Mouse (Mus musculus): ENCODE data around the gene Pitpnm1.
"Not testable (repeated sequence)": the region's sequence is repeated elsewhere in the genome, so short reads cannot be mapped to it uniquely, and the experiment has no call there.

Pitpnm1 gene

DNA sequence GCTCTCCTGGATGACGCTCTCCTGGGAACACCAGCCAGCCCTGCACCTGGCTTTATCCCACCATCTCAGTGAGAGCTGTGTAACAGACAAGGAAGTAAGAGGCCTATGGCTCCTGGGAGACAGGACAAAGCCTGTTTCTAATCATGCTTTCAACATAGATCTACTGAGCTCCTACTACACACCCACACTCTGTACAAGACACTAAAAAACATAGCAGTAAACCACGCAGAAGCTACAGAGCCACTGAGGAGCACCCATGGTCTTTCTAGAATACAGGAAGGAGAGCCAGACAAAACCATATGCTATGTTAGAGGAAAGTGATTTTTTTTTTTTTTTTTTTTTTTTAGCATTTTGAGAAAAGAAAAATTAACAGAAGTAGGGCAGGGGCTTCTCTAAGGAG lies 18.6 kb downstream of the Pitpnm1 start:
- no peak for DNase-seq (ENCODE audit: low spot score in 2 of 2)

DNA sequence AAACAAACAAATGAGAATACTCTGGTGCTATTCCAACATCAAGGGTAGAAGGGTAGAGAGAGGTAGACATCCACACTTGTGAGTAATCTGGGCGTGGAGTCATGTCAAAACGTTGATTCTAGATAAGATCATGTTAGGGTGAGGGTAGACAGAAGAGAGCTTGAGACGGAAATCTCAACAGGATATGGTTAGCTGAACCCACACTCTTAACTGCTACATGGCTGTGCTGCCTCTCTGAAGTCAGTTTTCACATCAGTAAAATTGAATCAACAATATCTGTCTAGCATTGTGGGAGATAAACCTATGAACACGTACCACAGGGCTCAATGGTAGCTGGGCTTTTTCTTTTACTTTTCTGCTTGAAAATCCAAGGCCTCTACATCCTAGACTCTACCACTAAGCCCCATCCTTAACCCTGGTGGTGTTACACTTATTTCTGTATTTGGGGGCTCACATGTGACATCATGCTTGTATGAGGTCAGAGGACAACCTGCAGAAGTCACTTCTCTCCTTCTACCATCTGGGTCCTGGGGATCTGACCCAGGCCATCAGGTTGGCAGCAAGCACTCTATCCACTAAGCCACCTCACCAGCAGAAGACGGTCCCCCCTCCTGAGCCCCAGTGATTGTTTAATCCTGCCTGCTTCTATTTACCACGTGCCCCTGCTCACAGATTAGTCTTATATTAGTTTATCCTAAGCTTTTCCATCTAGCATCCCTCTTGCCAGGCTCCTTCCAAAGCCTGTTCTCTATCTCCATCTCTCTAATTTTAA lies 20.1 kb downstream of the Pitpnm1 start:
- DNase-seq (ENCODE audit: low spot score in 2 of 2): no peak

DNA sequence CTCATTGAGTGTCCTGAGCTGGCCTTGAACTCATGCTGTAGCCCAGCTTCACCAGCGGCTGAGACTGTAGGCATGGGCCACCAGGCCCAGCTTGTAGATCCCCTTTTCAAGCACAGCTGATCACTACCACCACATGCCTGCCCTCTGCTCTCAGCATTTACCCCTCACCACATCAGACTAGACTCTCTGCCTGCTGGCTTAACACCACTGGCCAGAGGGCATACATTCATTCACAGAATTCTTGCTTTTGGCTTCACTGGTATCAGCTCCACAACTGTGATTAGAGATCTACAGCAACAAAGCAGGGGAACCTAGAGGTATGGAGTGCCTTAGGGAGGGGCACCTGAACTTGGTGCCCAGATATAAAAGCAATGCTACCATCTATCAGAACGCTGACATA lies 20.7 kb downstream of the Pitpnm1 start:
- DNase-seq (ENCODE audit: low spot score in 2 of 2): no peak

DNA sequence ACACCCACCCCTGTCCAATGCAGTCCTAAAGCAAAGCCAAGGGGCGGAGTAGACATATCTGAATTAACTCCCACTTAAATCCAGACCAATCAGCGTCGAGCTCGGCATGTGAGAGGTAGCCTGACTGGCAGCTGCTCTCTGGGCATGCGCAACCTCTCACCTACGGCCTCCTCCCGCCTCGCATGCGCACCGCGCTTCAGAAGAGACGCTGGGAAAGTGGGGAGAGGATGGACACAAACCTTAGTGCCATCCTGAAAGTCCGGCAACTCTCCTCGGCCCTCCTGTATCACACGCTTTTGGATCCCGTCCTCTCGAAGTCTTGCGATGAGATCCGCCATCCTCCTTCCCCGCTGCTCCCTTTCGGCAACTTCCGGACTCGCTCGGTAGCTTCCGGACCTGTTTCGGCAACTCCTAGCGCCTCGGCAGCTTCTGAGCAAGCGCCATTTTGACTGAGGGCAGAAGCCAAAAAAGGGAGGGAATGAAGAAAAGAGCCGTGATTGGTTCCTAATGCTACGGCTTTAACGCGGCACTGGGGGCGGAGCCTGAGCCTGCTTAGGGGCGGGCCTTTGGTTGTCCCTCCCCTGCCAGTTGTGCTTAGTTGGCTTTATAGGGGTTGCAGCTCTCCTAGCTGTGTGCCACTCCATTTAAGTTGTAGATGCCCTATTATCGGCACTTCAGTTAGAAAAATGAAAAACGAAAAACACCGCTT lies 21.5 kb downstream of the Pitpnm1 start:
- DNase-seq (ENCODE audit: low spot score in 2 of 2): peak; percentile 96 to 98

DNA sequence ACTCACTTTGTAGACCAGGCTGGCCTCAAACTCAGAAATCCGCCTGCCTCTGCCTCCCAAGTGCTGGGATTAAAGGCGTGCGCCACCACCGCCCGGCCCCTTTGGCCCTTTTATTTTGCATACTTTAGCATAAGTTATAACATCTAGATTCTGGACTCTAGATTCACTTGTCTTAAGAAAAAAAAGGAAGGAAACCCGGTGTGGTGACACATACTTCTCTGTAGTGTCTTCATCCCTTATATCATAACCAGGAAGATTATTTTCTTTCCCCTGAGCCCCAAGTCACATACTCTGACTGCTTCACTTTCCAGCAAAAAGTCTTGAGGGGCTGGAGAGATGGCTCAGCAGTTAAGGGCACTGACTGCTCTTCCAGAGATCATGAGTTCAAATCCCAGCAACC lies 22.1 kb downstream of the Pitpnm1 start:
- not testable (repeated sequence) for DNase-seq (ENCODE audit: low spot score in 2 of 2)

DNA sequence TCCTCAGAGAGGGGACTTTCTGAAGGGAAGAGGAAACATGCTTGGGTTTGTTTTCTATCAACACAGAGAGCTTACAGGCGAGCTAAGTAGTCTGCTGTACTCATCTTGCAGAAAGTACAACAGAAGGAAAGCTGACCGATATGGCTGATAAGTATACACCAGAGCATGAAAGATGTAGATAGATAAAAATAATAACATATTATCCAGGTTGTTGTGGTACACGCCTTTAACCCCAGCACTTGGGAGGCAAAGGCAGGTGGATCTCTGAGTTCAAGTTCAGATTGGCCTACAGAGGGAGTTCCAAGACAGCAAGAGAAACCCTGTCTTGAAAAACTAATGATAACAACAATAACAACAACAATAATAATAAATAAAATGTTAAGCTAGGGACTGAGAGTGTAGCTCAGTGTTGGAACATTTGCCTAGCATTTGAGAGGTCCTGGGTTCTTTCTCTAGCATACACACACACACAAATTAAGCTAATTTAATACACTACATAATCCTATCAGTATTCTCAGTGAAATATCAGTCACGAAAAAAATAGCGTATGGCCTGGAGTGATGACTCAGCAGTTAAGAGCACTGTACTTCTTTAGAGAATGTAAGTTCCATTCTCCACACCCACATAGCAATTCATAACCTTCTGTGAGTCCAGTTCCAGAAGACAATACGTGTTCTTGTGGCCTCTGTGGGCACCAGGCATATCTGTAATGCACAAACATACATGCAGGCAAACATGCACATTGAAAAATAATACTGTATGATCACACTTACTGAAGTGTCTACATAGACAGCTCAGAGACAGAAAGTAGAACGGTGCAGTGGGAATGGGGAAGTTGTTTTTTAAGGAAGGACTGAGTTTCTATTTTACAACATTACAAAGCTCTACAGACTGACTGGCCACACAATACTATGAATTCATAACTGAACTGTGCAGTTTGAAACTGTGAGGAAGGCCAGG lies 22.9 kb downstream of the Pitpnm1 start:
- DNase-seq (ENCODE audit: low spot score in 2 of 2): no peak

DNA sequence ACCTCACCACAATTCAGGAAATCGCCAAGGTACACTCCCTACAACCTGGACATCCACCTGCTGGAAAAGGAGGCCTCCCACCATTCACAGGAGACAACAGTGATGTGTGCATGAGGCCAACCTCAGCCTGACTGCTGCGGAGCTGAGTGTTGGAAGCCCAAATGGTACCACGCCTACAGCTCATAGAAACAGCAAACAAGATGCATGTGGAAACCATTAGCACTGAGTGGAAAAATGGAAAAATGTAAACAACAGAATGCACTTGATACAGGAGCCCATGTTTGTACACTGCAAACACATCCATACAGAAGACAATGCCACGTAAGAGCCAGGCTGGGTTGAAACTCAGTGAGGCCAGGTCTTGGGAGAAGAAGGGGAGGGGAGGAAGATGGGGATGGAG lies 24.6 kb downstream of the Pitpnm1 start:
- no peak for DNase-seq (ENCODE audit: low spot score in 2 of 2)

DNA sequence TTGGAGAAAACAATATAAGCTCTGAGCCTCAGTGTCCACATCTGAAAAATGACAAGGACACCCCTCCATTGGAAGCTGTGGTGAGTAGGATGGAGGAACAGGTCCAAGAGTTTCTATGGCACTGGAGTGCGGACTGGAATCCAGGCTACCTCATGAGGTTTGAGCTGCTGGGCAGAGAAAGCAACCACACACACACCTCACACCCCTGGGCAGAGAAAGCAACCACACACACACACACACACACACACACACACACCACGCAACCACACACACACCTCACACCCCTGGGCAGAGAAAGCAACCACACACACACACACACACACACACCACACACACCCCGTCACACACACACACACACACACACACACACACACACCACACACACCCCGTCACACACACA lies 25.5 kb downstream of the Pitpnm1 start:
- DNase-seq (ENCODE audit: low spot score in 2 of 2): not testable (repeated sequence)

DNA sequence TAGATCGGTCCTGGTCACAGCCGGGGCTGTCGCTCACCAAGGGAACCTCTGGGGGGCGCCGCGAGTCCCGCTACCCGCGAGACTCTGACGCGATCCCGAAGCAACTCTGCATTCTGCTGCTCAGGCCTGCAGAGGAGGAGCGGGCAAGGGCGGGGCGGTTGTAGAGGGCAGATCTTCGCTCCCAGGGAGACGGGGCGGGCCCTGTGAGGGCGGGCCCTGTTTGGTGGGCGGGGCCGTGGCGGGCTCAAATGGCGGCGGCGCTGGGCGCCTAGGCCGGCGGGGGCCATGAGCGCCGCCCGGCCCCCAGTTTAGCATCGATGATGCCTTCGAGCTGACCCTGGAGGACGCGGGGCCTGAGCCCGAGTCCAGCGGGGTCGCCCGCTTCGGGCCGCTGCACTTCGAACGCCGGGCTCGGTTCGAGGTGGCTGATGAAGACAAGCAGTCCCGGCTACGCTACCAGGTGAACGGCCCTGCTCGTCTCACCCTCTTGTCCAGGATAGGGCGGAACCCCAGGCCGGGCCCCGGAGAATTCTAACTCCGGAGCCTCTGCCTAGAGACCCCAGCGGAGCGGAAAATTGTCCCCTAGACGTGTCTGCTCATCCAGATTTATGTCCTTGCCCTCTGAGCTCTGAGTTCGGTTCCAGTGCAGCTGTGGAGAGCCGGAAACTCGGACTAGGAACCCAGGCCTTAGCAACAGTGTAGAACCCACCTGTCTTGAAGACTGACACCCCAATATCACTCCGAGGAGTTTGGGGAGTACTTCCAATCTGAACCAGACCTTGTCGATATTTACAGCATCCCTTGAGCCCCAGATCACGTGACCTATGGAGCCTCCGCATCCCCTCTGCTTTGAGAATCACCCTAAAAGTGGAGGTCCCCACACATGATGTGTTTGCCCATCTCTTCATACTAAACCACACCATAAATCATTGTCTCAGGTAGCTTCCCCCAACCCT lies 26.2 kb downstream of the Pitpnm1 start, which contains the start of gene Aip:
Aip (minus strand) TSS at position 118 of the 956 bp plus-strand sequence.
- peak; percentile 97 to 98 for DNase-seq (ENCODE audit: low spot score in 2 of 2)

DNA sequence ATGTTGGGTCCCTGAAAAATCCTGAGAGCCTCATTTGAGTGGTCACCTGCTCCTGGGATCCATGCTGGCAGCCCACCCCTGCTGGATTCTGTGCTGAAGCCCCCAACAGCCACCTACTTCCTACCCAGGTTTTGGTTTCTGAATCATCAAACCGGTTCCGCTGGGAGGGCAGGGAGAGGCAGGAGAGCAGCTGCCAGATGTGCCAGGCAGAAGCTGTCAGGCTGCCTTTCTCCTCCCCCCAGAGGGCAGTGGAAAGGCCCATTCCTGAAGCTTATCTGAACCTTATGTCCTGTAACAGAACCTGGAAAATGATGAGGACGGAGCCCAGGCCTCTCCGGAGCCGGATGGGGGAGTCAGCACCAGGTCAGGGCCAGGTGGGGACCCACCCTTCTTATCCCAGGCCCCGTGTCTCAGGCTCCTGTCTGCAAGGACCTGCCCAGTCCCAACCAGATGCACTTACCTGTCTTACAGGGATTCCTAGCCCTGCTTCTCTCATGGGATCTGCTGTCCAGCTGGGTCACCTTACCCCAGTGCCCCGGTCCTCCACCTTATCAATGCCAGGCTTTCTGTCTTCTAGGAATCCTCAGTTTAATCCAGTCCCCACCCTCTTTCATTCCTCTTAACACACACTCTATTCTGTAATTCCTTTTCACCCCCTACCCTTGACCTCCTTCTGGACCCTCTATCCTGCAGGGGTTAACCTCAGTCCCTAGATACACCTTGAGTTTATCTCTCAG lies 27.1 kb downstream of the Pitpnm1 start:
- DNase-seq (ENCODE audit: low spot score in 2 of 2): peak; percentile 45 to 67

DNA sequence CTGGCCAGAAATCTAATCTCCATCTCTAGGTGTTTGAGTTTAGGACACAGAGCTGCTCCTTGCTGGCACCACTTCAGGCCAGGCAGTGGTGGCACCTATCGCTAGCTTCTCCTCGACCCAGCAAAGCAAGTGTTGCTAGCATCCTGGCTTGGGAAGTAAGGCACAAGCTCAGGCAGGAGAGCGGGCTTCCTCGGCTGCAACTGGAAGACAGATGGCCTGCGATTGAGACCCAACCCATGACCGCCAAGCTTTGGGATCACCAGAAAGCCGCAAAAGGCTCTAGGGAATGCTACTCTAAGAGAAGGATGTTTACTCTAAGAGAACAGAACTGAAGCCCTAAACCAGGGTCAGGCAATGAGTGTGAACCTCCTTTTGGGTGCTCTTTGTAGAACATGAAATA lies 29.7 kb downstream of the Pitpnm1 start:
- no peak for DNase-seq (ENCODE audit: low spot score in 2 of 2)

DNA sequence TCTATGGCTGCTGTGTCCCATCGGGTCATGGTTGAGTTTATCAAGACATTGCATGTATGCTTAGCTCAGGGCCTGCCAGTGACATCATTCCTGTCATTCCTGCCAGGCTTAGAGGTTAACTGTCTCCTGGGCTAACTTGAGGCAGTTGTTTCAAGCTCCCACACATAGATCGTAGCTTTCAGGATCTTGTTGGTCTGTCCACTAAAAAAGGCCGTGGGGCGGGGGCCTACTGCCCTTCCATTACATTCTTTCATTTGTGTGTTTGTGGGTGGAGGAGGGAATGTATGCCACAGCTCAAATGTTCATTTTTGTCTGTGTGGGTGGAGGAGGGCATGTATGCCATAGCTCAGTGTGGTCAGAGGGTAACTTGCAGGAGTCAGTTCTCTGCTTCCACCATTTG lies 30.3 kb downstream of the Pitpnm1 start:
- DNase-seq (ENCODE audit: low spot score in 2 of 2): no peak

DNA sequence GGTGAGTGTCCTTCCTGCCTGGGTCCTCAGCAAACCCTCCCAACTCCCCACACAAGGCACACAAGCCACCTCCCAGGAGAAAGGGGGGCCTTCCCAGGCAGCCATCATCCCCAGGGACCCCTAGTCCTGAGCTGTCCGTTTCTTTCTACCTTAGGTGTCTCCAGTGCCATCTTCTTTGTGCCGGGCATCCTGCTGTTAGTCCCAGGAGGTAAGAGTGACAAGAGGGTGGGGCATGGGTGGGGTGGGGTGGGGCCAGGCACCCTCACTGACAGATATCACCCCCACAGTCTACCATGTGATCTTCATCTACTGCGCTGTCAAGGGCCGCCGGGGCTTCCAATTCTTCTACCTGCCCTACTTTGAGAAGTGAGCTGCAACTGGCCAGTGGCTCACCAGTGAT lies 31.3 kb downstream of the Pitpnm1 start:
- DNase-seq (ENCODE audit: low spot score in 2 of 2): no peak

DNA sequence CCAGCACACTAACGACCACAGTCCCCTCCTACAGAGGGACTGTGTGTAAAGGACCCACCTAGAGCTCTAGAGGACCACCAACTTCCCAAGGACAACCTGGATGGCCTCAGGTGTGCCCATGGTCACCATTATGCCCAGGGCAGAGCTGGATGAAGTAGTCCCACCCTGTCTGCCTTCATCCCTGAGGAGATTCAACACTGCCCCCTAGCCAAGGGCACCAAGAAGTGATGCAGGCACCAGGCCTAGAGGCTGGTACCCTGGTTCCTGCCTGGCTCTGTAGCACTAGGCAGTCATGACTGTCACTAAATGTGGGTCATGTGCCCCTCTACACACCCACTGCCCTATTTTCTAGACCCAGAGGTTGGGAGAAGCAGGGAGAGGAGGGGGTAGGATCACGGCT lies 32.0 kb downstream of the Pitpnm1 start:
- no peak for DNase-seq (ENCODE audit: low spot score in 2 of 2)

DNA sequence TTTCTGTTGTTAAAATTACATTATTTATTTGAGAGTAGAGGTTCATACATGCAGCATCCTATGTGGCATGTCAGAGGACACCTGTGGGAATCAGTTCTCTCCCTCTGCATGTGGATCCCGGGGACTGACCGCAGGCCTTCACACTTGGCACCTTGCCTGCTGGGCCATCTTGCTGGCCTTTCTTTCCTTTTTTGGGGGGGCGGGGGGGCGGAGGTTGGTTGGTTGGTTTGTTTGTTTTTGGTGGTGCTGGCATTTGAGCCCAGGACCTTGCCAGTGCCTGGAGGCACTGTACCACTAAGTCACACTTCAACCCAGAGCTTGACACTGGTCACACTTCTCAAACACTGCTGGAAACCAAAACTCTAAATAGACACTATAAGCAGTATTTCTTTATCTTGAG lies 34.6 kb downstream of the Pitpnm1 start:
- no peak for DNase-seq (ENCODE audit: low spot score in 2 of 2)

DNA sequence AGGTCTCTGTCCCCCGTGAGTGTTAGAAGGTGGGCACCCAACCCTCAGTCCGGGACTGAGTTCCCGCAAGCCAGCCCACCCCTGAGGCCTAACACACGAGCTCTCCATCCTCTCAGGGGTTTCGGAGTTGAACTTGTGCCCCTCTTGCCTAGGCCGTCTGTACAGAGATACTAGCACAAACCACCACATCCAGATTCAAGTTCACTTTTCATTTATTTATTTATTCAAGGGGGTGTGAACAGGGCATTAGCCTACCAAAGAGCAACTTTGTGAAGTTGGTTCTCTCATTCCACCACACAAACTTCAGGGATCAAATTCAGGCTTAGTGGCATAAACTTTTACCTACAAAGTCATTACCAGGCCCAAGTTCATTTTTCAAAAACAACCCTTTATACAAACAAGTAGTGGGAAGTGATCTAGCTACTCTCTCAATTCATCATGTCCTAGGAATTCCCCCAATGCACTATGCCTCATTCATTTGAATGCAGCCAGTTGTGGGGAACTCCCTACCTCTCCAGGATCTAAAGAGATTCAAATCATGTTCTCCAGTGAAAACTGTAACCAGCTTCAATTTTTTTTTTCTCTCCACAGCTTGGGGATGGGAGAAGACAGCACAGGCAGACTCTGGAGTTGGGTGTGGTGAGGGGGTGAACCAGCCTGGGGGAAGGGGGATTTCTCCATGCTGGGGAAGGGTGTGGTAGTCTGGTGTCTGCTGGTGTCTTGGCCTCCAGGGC lies 35.6 kb downstream of the Pitpnm1 start:
- DNase-seq (ENCODE audit: low spot score in 2 of 2): not testable (repeated sequence)

DNA sequence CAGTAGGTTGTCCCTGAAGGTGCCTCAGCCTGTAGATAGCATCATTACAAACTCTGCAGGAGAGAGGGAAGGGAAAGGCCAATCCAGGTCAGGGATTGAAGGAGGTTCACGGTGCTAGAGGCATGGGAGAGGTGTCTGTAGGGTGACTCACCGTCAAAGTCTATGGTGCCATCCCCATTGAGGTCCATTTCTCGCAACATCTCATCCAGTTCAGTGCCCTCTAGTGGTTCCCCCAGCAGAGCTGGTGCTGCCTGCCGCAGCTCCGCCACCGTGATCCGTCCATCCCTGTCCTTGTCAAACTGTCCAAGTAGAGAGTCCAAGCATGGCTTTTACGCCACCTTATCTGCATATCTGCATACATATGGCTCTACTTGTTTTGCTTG lies 36.2 kb downstream of the Pitpnm1 start:
- not testable (repeated sequence) for DNase-seq (ENCODE audit: low spot score in 2 of 2)

DNA sequence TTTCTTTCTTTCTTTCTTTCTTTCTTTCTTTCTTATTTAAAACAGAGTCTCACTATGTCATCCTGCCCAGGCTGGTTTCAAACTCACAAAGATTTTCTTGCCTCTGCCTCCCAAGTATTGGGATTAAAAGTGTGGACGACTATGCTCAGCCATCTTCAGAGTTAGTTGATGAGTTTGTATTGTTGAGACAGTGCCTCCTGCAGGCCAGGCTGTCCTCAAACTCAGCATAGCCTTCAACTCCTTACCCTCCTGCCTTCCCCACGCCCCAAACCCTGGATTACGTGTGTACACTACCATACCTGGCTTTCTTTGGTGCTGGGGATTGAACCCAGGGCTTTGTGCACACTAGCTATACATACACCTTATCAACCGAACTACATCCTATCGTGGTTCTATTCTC lies 36.7 kb downstream of the Pitpnm1 start:
- no peak for DNase-seq (ENCODE audit: low spot score in 2 of 2)

DNA sequence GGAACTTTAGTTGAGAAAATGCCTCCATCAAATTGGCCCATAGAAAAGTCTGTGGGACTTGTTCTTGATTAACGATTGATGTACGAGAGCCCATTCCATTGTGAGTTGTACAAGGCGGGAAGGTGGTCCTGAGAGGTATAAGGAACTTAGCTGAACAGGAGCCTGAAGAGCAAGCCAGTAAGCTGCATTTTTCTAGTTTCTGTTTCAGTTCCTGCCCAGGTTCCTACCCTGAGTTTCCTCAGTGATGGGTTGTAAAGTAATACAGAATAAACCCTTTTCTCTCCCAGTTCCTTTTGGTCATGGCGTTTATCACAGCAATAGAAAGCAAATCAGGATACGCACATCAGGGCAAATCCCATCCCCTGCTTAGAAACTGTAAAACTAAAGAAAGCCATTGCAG lies 38.1 kb downstream of the Pitpnm1 start:
- DNase-seq (ENCODE audit: low spot score in 2 of 2): no peak

DNA sequence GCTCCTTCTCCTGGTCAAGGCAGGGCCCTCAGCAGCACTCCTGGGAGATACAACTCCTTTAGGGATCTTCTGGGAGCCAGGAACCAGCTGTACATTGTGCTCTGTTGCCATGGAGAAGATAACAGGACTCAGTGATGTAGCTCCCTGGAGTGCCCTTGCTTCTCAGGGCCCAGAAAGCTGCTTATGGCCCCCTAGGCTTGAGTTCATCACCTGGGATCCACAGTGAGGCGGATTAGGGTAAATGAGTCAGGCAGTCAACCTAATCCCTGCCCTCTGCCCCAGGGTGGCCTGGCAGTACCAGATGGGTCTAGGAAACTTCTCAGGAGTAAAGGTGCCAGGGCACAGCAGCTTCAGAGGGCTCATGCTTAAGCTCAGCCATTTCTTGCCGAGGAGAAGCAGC lies 39.6 kb downstream of the Pitpnm1 start, which contains the start of gene Gpr152:
Gpr152 (plus strand) TSS at position 342 of the 400 bp plus-strand sequence.
- no peak for DNase-seq (ENCODE audit: low spot score in 2 of 2)
